Mouse (Mus musculus) midbrain, postnatal 0 days (tissue): Measurements from ENCODE around the gene Armcx1. TPM values are rescaled to one million over a fixed set of nuclear protein-coding genes. Genes with fewer than 3 reads are reported as not detected.
A peak's percentile ranks its signal among the peaks of the same experiment; 100 is the strongest.

ENCODE experiments used
- ATAC-seq: fragments of 200-750 bp; cut with Nextera tagmentation; 2 replicates; pipeline ENCODE4 v1.8.0; 2017; ENCODE audit warnings: moderate number of reproducible peaks, mild to moderate bottlenecking, moderate TSS enrichment, moderate library complexity; ENCODE audit not compliant: low FRiP score
- DNase-seq: peaks from one replicate; pipeline ENCODE4 v3.0.0-alpha.2; 2015; ENCODE audit warnings: low spot score
- H3K27ac ChIP-seq: fragments of 300-500 bp; sonication (generic); 2 replicates; pipeline ENCODE4 v1.5.1; 2014; ENCODE audit warnings: low read depth, mild to moderate bottlenecking, low read length, mixed read lengths
- H3K27me3 ChIP-seq: fragments of 300-500 bp; sonication (generic); 2 replicates; pipeline ENCODE4 v1.6.1; 2014; ENCODE audit warnings: low read length, control low read depth, mixed read lengths; ENCODE audit not compliant: insufficient read depth
- H3K36me3 ChIP-seq: fragments of 300-500 bp; sonication (generic); 2 replicates; pipeline ENCODE4 v1.6.1; 2014; ENCODE audit warnings: low read length, control low read depth, mixed read lengths; ENCODE audit not compliant: insufficient read depth
- H3K4me1 ChIP-seq: fragments of 300-500 bp; sonication (generic); 2 replicates; pipeline ENCODE4 v1.6.1; 2014; ENCODE audit warnings: mild to moderate bottlenecking, control low read depth, antibody characterized with exemption, low read length, mixed read lengths; ENCODE audit not compliant: insufficient read depth
- H3K4me2 ChIP-seq: fragments of 300-500 bp; sonication (generic); 2 replicates; pipeline ENCODE4 v1.6.1; 2014; ENCODE audit warnings: low read depth, mild to moderate bottlenecking, low read length, mixed read lengths; ENCODE audit not compliant: poor library complexity, severe bottlenecking
- H3K4me3 ChIP-seq: fragments of 300-500 bp; sonication (generic); 2 replicates; pipeline ENCODE4 v1.5.1; 2014; ENCODE audit warnings: low read depth, mild to moderate bottlenecking, low read length, moderate library complexity
- H3K9ac ChIP-seq: fragments of 300-500 bp; sonication (generic); replicated peaks from 2 replicates; pipeline ENCODE4 v1.6.1; 2014; ENCODE audit warnings: mild to moderate bottlenecking, low read length, moderate library complexity, mixed read lengths; ENCODE audit not compliant: poor library complexity, severe bottlenecking
- H3K9me3 ChIP-seq: fragments of 300-500 bp; sonication (generic); 2 replicates; pipeline ENCODE4 v1.6.1; 2016; ENCODE audit warnings: low read length, control low read depth
- CTCF ChIP-seq: IDR thresholded peaks from 2 replicates; pipeline ENCODE4 v1.5.1; 2016; ENCODE audit warnings: antibody characterized with exemption, mild to moderate bottlenecking
- WGBS: fragments of 180-500 bp; shearing (Covaris S2); extraction: QIAGEN DNeasy Blood & Tissue Kit; methylation state at CpG from one replicate; pipeline ENCODE4 v1.1.7; 2014; 5-methylcytosine and 5-hydroxymethylcytosine counted together
- polyA plus RNA-seq: library from polyadenylated mRNA; unstranded; fragments of >200 nt; fragmentation: Nextera tagmentation; extraction: Ambion mirVana; gene quantifications from 2 replicates; pipeline ENCODE4 v1.2.1, GENCODE M21; 2015
- total RNA-seq: library from RNA; depleted of rRNA; stranded (reverse); fragments of >200 nt; gene quantifications from 2 replicates; pipeline ENCODE4 v1.2.3, GENCODE M21; 2014; rRNA removed

Gene Armcx1
- total RNA-seq (41.0 and 70.2 TPM in 2 replicates), polyA plus RNA-seq (58.9 and 62.5 TPM in 2 replicates)

GRCm38 (mm10) chrX:134717752-134718308 lies at the start of gene Armcx1:
Gene Armcx1, plus strand, starts transcription at chrX:134717963.
- 15% methylated on average over 16 of the region's 16 CpGs for WGBS
- no peaks in the 10 kb centered on the region for H3K4me1 ChIP-seq
- TF ChIP-seq CTCF, result peak; percentile 55

DNA sequence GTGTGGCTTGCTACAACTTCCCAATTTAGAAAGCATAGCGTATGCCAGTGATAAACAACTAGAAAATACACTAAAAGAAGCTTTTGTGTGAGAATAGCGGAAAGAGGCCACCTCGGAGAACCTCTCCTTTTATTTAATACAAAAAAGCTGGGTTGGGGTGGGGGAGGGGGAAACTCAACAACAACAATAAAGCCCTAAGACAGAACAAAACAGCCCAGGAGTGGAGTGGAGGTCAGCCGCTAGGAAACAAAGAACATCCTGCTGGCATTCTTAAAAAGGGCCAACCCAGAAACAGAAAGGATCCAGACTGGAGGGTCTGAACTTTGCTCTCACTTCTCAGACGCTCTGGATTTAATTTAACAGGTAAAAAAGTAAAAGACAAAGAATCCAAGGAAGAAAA lies 42.7 kb upstream of the Armcx1 start:
- DNase-seq, result no peak
- WGBS, result 34% methylated on average over 5 of the region's 5 CpGs

More at GRCm38 (mm10) chrX:134717752-134718308, at the start of gene Armcx1:
- peaks cover 6% of the 10 kb centered on the region; the same call in 1 of the 2 replicates for H3K36me3 ChIP-seq
- peak within 1 kb of the TSS; percentile 87 for H3K27ac ChIP-seq
- no peaks in the 10 kb centered on the region for H3K27me3 ChIP-seq
- peak within 1 kb of the TSS; percentile 45 for H3K4me3 ChIP-seq
- DNase-seq, result peak; percentile 88
- peak within 1 kb of the TSS; percentile 48 for H3K4me2 ChIP-seq
- H3K9ac ChIP-seq, result peak within 1 kb of the TSS; percentile 57
- no peaks in the 10 kb centered on the region for H3K9me3 ChIP-seq
- peak; percentile 94 for ATAC-seq

DNA sequence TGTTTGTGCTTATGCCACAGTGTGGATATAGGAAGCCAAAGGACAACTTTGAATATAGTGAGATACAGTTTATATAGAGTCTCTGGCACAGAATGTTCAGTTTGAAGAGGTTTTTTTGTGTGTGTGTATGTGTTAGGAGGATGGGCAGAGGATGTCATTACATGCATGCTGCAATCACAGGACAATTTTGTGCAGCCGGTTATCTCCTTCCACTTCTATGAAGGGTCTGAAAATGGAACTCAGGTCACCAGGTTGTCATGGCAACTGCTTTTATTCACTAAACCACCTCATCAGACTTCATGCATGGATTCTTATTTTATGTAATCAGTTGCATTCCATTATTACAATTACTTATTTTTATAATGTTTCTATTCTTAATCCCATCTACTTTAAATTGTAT lies 41.8 kb upstream of the Armcx1 start:
- no peaks in the 10 kb centered on the region for H3K9me3 ChIP-seq
- H3K4me1 ChIP-seq, result no peaks in the 10 kb centered on the region
- no peak for ATAC-seq
- H3K4me2 ChIP-seq, result no peak overlapping the region
- WGBS, result 48% methylated on average over 1 of the region's 1 CpGs
- DNase-seq, result no peak
- H3K27ac ChIP-seq, result no peak overlapping the region
- H3K4me3 ChIP-seq, result no peak overlapping the region
- no peaks in the 10 kb centered on the region for H3K36me3 ChIP-seq
- TF ChIP-seq CTCF, result no peak
- H3K27me3 ChIP-seq, result no peaks in the 10 kb centered on the region
- H3K9ac ChIP-seq, result no peak overlapping the region

More for the DNA sequence above, 42.7 kb upstream of the Armcx1 start:
- H3K27ac ChIP-seq, result no peak overlapping the region
- H3K9ac ChIP-seq, result no peak overlapping the region
- H3K4me3 ChIP-seq, result no peak overlapping the region
- no peaks in the 10 kb centered on the region for H3K36me3 ChIP-seq
- H3K4me2 ChIP-seq, result no peak overlapping the region
- no peak for TF ChIP-seq CTCF
- H3K27me3 ChIP-seq, result no peaks in the 10 kb centered on the region
- H3K4me1 ChIP-seq, result no peaks in the 10 kb centered on the region
- H3K9me3 ChIP-seq, result no peaks in the 10 kb centered on the region
- no peak for ATAC-seq

- peak overlapping the region; percentile 58 for H3K4me2 ChIP-seq
- no peak overlapping the region; the same call in 1 of the 2 replicates for H3K9ac ChIP-seq
- peak overlapping the region; percentile 87 for H3K27ac ChIP-seq
- H3K4me3 ChIP-seq, result peak overlapping the region; percentile 19
- TF ChIP-seq CTCF, result no peak
- no peaks in the 10 kb centered on the region for H3K9me3 ChIP-seq
- DNase-seq, result no peak
- 38% methylated on average over 5 of the region's 5 CpGs for WGBS
- H3K4me1 ChIP-seq, result no peaks in the 10 kb centered on the region
- ATAC-seq, result no peak
- H3K27me3 ChIP-seq, result no peaks in the 10 kb centered on the region; the same call in 1 of the 2 replicates
- H3K36me3 ChIP-seq, result 0 out of 2 replicates have a peak, but pooled peaks cover 2% of the 10 kb centered on the region
These were observed 32.8 kb upstream of the Armcx1 start for GRCm38 (mm10) chrX:134684936-134685335.

- peak within 1 kb of the TSS; percentile 77 for H3K9ac ChIP-seq
- H3K9me3 ChIP-seq, result no peaks in the 10 kb centered on the region
- peak; percentile 93 for DNase-seq
- peaks cover 11% of the 10 kb centered on the region; the same call in 1 of the 2 replicates for H3K36me3 ChIP-seq
- WGBS, result 32% methylated on average over 33 of the region's 33 CpGs
- peak; percentile 69 for TF ChIP-seq CTCF
- H3K27ac ChIP-seq, result peak within 1 kb of the TSS; percentile 87
- no peaks in the 10 kb centered on the region for H3K4me1 ChIP-seq
- H3K4me2 ChIP-seq, result peak within 1 kb of the TSS; percentile 58
- H3K4me3 ChIP-seq, result peak within 1 kb of the TSS; percentile 52
- ATAC-seq, result peak; percentile 97
- H3K27me3 ChIP-seq, result no peaks in the 10 kb centered on the region; the same call in 1 of the 2 replicates
These were observed 31.5 kb upstream of the Armcx1 start, which contains the start of gene Armcx4 for GRCm38 (mm10) chrX:134686267-134686666. Gene Armcx4, plus strand, starts transcription at chrX:134686519.

DNA sequence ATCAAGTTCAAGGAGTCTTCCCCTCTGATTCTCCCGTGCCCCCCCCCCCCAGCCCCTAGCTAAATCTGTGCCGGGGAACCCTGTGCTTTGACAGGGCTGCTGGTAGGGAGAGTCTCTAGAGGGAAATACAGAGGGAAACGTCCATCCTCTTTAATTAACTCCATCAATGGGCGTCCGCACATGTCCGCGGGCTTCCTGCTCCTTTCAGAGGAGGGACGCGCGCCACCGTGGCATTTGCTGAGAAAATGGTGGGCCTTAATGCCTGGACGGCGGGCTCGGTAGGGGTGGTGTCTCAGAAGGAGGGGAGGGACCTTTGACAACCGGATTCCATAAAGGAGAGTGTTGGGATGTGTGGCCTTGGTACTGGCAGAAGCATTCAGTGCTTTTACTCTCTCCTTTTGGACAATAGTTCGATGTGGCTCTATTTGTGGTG lies 31.0 kb upstream of the Armcx1 start:
- DNase-seq (peak; percentile 49), ATAC-seq (peak; percentile 41)
- Histone ChIP-seq H3K9ac (peak overlapping the region; percentile 77), H3K9me3 (no peaks in the 10 kb centered on the region), H3K36me3 (peaks cover 12% of the 10 kb centered on the region; the same call in 1 of the 2 replicates), H3K4me1 (no peaks in the 10 kb centered on the region), H3K27me3 (no peaks in the 10 kb centered on the region; the same call in 1 of the 2 replicates), H3K4me3 (peak overlapping the region; percentile 52), H3K27ac (peak overlapping the region; percentile 87), H3K4me2 (peak overlapping the region; percentile 58)
- TF ChIP-seq CTCF, result no peak
- 18% methylated on average over 14 of the region's 16 CpGs for WGBS
